Comparison of ENCODE assay signal across 8 mouse cellular contexts in genomic region chr8:95488698-95489332, GRCm38 (mm10). TPM values are rescaled to one million over a fixed set of nuclear protein-coding genes. Genes with fewer than 3 reads are reported as not detected.
A peak's percentile ranks its signal among the peaks of the same experiment; 100 is the strongest.
DNase-seq lines count a peak whose midpoint lies in the region; ATAC-seq and TF ChIP-seq lines count a peak whose summit lies in the region.

No protein-coding gene starts in this region.

- peak overlapping the region; percentile 92 for H3K4me2 ChIP-seq in hindbrain, postnatal 0 days (ENCODE audit: low read depth, low read length)

- intact Hi-C loops in gastrocnemius, adult 2 months (cut with DNase I), result loop anchor here (5.0 to 10.0 kb wide), 2 partner anchors 142 to 236 kb away; no protein-coding TSS in a partner anchor

- peak; percentile 89 for DNase-seq in ZHBTc4 (ENCODE audit: low read depth, low spot score)
- DNase-seq in cerebellum, postnatal 4 days (ENCODE audit: low spot score in 2 of 2), result peak; percentile 81 to 91
- DNase-seq in gastrocnemius, adult 2 months, result peak; percentile 93
- peak; percentile 88 for DNase-seq in hindbrain, postnatal 0 days (ENCODE audit: low spot score)
- DNase-seq in left cerebral cortex, adult 8-10 months (ENCODE audit: low spot score in 2 of 2), result peak; percentile 61 to 64
- peak; percentile 73 to 76 for DNase-seq in right cerebral cortex, adult 2 months (ENCODE audit: low spot score in 2 of 2)
- peak; percentile 84 for DNase-seq in urinary bladder, postnatal 14 days (ENCODE audit: low spot score)

- peak overlapping the region; percentile 92 for H3K9ac ChIP-seq in hindbrain, postnatal 0 days (replicated peaks; ENCODE audit: low read length)

- peaks cover 9% of the 10 kb centered on the region for H3K4me1 ChIP-seq in hindbrain, postnatal 0 days (ENCODE audit: insufficient read depth, low read length)
- H3K4me1 ChIP-seq in megakaryocyte, embryonic 14.5 days, result peaks cover 29% of the 10 kb centered on the region

- peak; percentile 98 for TF ChIP-seq CTCF in gastrocnemius, adult 2 months (IDR thresholded peaks at IDR 0.05)
- TF ChIP-seq CTCF in hindbrain, postnatal 0 days (IDR thresholded peaks at IDR 0.05; ENCODE audit: low read depth), result peak; percentile 63

- peak overlapping the region; percentile 75 for H3K27ac ChIP-seq in gastrocnemius, adult 2 months
- peak overlapping the region; percentile 73 for H3K27ac ChIP-seq in hindbrain, postnatal 0 days

- no peaks in the 10 kb centered on the region for H3K27me3 ChIP-seq in hindbrain, postnatal 0 days (ENCODE audit: insufficient read depth, low read length)
- H3K27me3 ChIP-seq in megakaryocyte, embryonic 14.5 days (replicated peaks), result peaks cover 3% of the 10 kb centered on the region

- 4% methylated on average over 11 of the region's 42 CpGs for WGBS in hindbrain, postnatal 0 days

- H3K36me3 ChIP-seq in hindbrain, postnatal 0 days (ENCODE audit: insufficient read depth, low read length), result peaks cover 8% of the 10 kb centered on the region; the same call in 1 of the 2 replicates
- peaks cover 32% of the 10 kb centered on the region for H3K36me3 ChIP-seq in megakaryocyte, embryonic 14.5 days (replicated peaks; ENCODE audit: low read length)

- H3K9me3 ChIP-seq in hindbrain, postnatal 0 days (ENCODE audit: low read length), result no peaks in the 10 kb centered on the region
- no peaks in the 10 kb centered on the region for H3K9me3 ChIP-seq in megakaryocyte, embryonic 14.5 days

- H3K4me3 ChIP-seq in gastrocnemius, adult 2 months, result peak overlapping the region; percentile 87
- peak overlapping the region; percentile 91 for H3K4me3 ChIP-seq in hindbrain, postnatal 0 days (ENCODE audit: low read length)
- peak overlapping the region; percentile 94 for H3K4me3 ChIP-seq in megakaryocyte, embryonic 14.5 days (replicated peaks)

- ATAC-seq in hindbrain, postnatal 0 days, result peak; percentile 95

RNA-seq across cellular contexts. Expression of gene Csnk2a2, which starts 1.0 kb away (rescaled TPM):
- total RNA-seq in gastrocnemius, adult 2 months (2021), result 10 to 100 TPM; 23.1 to 23.7 TPM
- total RNA-seq in hindbrain, postnatal 0 days (2014; rRNA removed), result 17.5 and 25.3 TPM in 2 replicates
- 7.8 and 9.3 TPM in 2 replicates for polyA plus RNA-seq in hindbrain, postnatal 0 days (2015; fragmentation: Nextera tagmentation; extraction: Ambion mirVana)
- total RNA-seq in left cerebral cortex, adult 8-10 months (2022), result 10 to 100 TPM; 71.1 to 85.2 (median 78.2) TPM
- polyA plus RNA-seq in megakaryocyte, embryonic 14.5 days (2012; ENCODE audit: insufficient read depth, low replicate concordance), result 6.6 and 7.8 TPM in 2 replicates

RNA-seq across cellular contexts. Expression of gene Ccdc113, which starts 45.1 kb away (rescaled TPM):
- not detected for total RNA-seq in gastrocnemius, adult 2 months (2021)
- 0.78 and 1.0 TPM in 2 replicates for total RNA-seq in hindbrain, postnatal 0 days (2014; rRNA removed)
- polyA plus RNA-seq in hindbrain, postnatal 0 days (2015; fragmentation: Nextera tagmentation; extraction: Ambion mirVana), result 3.2 and 5.0 TPM in 2 replicates
- 1 to 10 TPM; 2.2 to 4.2 (median 3.4) TPM for total RNA-seq in left cerebral cortex, adult 8-10 months (2022)
- not detected in 2 replicates for polyA plus RNA-seq in megakaryocyte, embryonic 14.5 days (2012; ENCODE audit: insufficient read depth, low replicate concordance)

RNA-seq across cellular contexts. Expression of gene Cfap20, which starts 54.1 kb away (rescaled TPM):
- total RNA-seq in gastrocnemius, adult 2 months (2021), result 1 to 10 TPM; 6.5 TPM
- total RNA-seq in hindbrain, postnatal 0 days (2014; rRNA removed), result 72.3 and 74.5 TPM in 2 replicates
- 126 and 127 TPM in 2 replicates for polyA plus RNA-seq in hindbrain, postnatal 0 days (2015; fragmentation: Nextera tagmentation; extraction: Ambion mirVana)
- total RNA-seq in left cerebral cortex, adult 8-10 months (2022), result 10 to 100 TPM; 52.7 to 60.3 (median 57.4) TPM
- polyA plus RNA-seq in megakaryocyte, embryonic 14.5 days (2012; ENCODE audit: insufficient read depth, low replicate concordance), result 12.7 and 20.4 TPM in 2 replicates

Comparison
In these comparisons a context has a peak if more than half of its experiments do, and no peak if none do; other contexts are left out.
1. Peak in every context shown above with its lines: DNase-seq, ATAC-seq, H3K4me3 ChIP-seq and H3K27ac ChIP-seq.